Mouse (Mus musculus) hindbrain, embryonic 14.5 days (tissue): ENCODE results near the gene Dnm1. TPM values are rescaled to one million over a fixed set of nuclear protein-coding genes. Genes with fewer than 3 reads are reported as not detected.

Source experiments
- ATAC-seq: fragments of 200-750 bp; cut with Nextera tagmentation; 2 replicates; pipeline ENCODE4 v1.8.0; 2017; ENCODE audit warnings: moderate number of reproducible peaks, mild to moderate bottlenecking, moderate TSS enrichment, moderate library complexity; ENCODE audit not compliant: low FRiP score
- DNase-seq: peaks from one replicate; pipeline ENCODE4 v3.0.0-alpha.2; 2015; ENCODE audit warnings: low spot score
- H3K27ac ChIP-seq: fragments of 300-500 bp; sonication (generic); 2 replicates; pipeline ENCODE4 v1.5.1; 2014; ENCODE audit warnings: mild to moderate bottlenecking, moderate library complexity
- H3K27me3 ChIP-seq: fragments of 300-500 bp; sonication (generic); 2 replicates; pipeline ENCODE4 v1.6.1; 2014; ENCODE audit warnings: mild to moderate bottlenecking, low read length, mixed read lengths; ENCODE audit not compliant: control insufficient read depth, insufficient read depth
- H3K36me3 ChIP-seq: fragments of 300-500 bp; sonication (generic); replicated peaks from 2 replicates; pipeline ENCODE4 v1.6.1; 2014; ENCODE audit not compliant: control insufficient read depth, insufficient read depth
- H3K4me1 ChIP-seq: fragments of 300-500 bp; sonication (generic); replicated peaks from 2 replicates; pipeline ENCODE4 v1.6.1; 2014; ENCODE audit warnings: antibody characterized with exemption, low read length, mixed read lengths; ENCODE audit not compliant: control insufficient read depth, insufficient read depth
- H3K4me2 ChIP-seq: fragments of 300-500 bp; sonication (generic); replicated peaks from 2 replicates; pipeline ENCODE4 v1.6.1; 2014; ENCODE audit warnings: mild to moderate bottlenecking, moderate library complexity
- H3K4me3 ChIP-seq: fragments of 300-500 bp; sonication (generic); replicated peaks from 2 replicates; pipeline ENCODE4 v1.5.1; 2014; ENCODE audit warnings: mild to moderate bottlenecking, low read length
- H3K9ac ChIP-seq: fragments of 300-500 bp; sonication (generic); 2 replicates; pipeline ENCODE4 v1.6.1; 2014
- H3K9me3 ChIP-seq: fragments of 300-500 bp; sonication (generic); 2 replicates; pipeline ENCODE4 v1.6.1; 2016; ENCODE audit warnings: low read length; ENCODE audit not compliant: control insufficient read depth
- WGBS: fragments of 180-500 bp; shearing (Covaris S2); extraction: QIAGEN DNeasy Blood & Tissue Kit; methylation state at CpG from one replicate; pipeline ENCODE4 v1.1.7; 2014; 5-methylcytosine and 5-hydroxymethylcytosine counted together
- polyA plus RNA-seq: library from polyadenylated mRNA; unstranded; fragments of >200 nt; fragmentation: Nextera tagmentation; extraction: Ambion mirVana; gene quantifications from 2 replicates; pipeline ENCODE4 v1.2.1, GENCODE M21; 2014

Gene Dnm1
- polyA plus RNA-seq, 1 experiment from 2014 or later = 123 TPM

- peak overlapping the region; percentile 40 for H3K4me3 ChIP-seq
- no peak overlapping the region for H3K27ac ChIP-seq
- H3K27me3 ChIP-seq = peaks cover 9% of the 10 kb centered on the region
- H3K9ac ChIP-seq = peak overlapping the region; percentile 60
- WGBS = 11% methylated on average over 37 of the region's 42 CpGs
- peaks cover 82% of the 10 kb centered on the region for H3K36me3 ChIP-seq
- no peak for DNase-seq
- peaks cover 17% of the 10 kb centered on the region for H3K4me1 ChIP-seq
- no peak for ATAC-seq
- H3K9me3 ChIP-seq = no peaks in the 10 kb centered on the region
- peak overlapping the region; percentile 68 for H3K4me2 ChIP-seq
These were observed 41.5 kb downstream of the Dnm1 start for GRCm38 (mm10) chr2:32311443-32312317.

GRCm38 (mm10) chr2:32310096-32310845 is 42.9 kb downstream of the Dnm1 start:
- H3K36me3 ChIP-seq = peaks cover 89% of the 10 kb centered on the region
- DNase-seq (no peak), ATAC-seq (no peak)
- H3K9ac ChIP-seq = no peak overlapping the region
- H3K4me2 ChIP-seq = no peak overlapping the region
- no peaks in the 10 kb centered on the region for H3K9me3 ChIP-seq
- peaks cover 9% of the 10 kb centered on the region for H3K27me3 ChIP-seq
- H3K27ac ChIP-seq = no peak overlapping the region
- WGBS = 84% methylated on average over 18 of the region's 18 CpGs
- peaks cover 17% of the 10 kb centered on the region for H3K4me1 ChIP-seq
- H3K4me3 ChIP-seq = no peak overlapping the region

- 91% methylated on average over 15 of the region's 16 CpGs for WGBS
- no peak overlapping the region for H3K9ac ChIP-seq
- H3K4me2 ChIP-seq = no peak overlapping the region
These were observed 44.1 kb downstream of the Dnm1 start for GRCm38 (mm10) chr2:32308870-32309568.

GRCm38 (mm10) chr2:32307941-32308760 is 45.0 kb downstream of the Dnm1 start:
- Histone ChIP-seq H3K9ac (no peak overlapping the region), H3K4me1 (peaks cover 17% of the 10 kb centered on the region), H3K9me3 (no peaks in the 10 kb centered on the region), H3K4me3 (no peak overlapping the region), H3K27ac (no peak overlapping the region), H3K4me2 (no peak overlapping the region), H3K27me3 (peaks cover 4% of the 10 kb centered on the region; the same call in 1 of the 2 replicates), H3K36me3 (peaks cover 91% of the 10 kb centered on the region)
- peak; percentile 32; the same call in 1 of the 2 replicates for ATAC-seq
- DNase-seq = peak; percentile 84
- WGBS = 47% methylated on average over 8 of the region's 8 CpGs

More at GRCm38 (mm10) chr2:32308870-32309568, 44.1 kb downstream of the Dnm1 start:
- no peak overlapping the region for H3K4me3 ChIP-seq
- H3K4me1 ChIP-seq = peaks cover 17% of the 10 kb centered on the region
- H3K36me3 ChIP-seq = peaks cover 90% of the 10 kb centered on the region
- ATAC-seq (no peak), DNase-seq (no peak)
- H3K9me3 ChIP-seq = no peaks in the 10 kb centered on the region
- H3K27me3 ChIP-seq = peaks cover 4% of the 10 kb centered on the region; the same call in 1 of the 2 replicates
- H3K27ac ChIP-seq = no peak overlapping the region

- ATAC-seq = no peak
- 94% methylated on average over 6 of the region's 6 CpGs for WGBS
These were observed 45.8 kb downstream of the Dnm1 start for GRCm38 (mm10) chr2:32307247-32307798.

GRCm38 (mm10) chr2:32306176-32306575 is 47.0 kb downstream of the Dnm1 start:
- DNase-seq (no peak), ATAC-seq (no peak)
- H3K9me3 ChIP-seq = no peaks in the 10 kb centered on the region
- H3K4me1 ChIP-seq = peaks cover under 1% of the 10 kb centered on the region
- H3K27ac ChIP-seq = no peak overlapping the region
- H3K9ac ChIP-seq = no peak overlapping the region
- H3K4me3 ChIP-seq = no peak overlapping the region
- 83% methylated on average over 9 of the region's 9 CpGs for WGBS
- no peak overlapping the region for H3K4me2 ChIP-seq
- H3K27me3 ChIP-seq = no peaks in the 10 kb centered on the region
- peaks cover 98% of the 10 kb centered on the region for H3K36me3 ChIP-seq

More at GRCm38 (mm10) chr2:32307247-32307798, 45.8 kb downstream of the Dnm1 start:
- no peak overlapping the region for H3K4me3 ChIP-seq
- no peak for DNase-seq
- peaks cover 95% of the 10 kb centered on the region for H3K36me3 ChIP-seq
- peaks cover 4% of the 10 kb centered on the region; the same call in 1 of the 2 replicates for H3K27me3 ChIP-seq
- peaks cover 12% of the 10 kb centered on the region for H3K4me1 ChIP-seq
- H3K9ac ChIP-seq = no peak overlapping the region
- H3K27ac ChIP-seq = no peak overlapping the region
- H3K4me2 ChIP-seq = no peak overlapping the region
- no peaks in the 10 kb centered on the region for H3K9me3 ChIP-seq

GRCm38 (mm10) chr2:32305668-32306067 is 47.5 kb downstream of the Dnm1 start:
- Histone ChIP-seq H3K36me3 (peaks cover 99% of the 10 kb centered on the region), H3K4me3 (no peak overlapping the region), H3K27ac (no peak overlapping the region), H3K4me2 (no peak overlapping the region), H3K9ac (no peak overlapping the region), H3K27me3 (no peaks in the 10 kb centered on the region), H3K9me3 (no peaks in the 10 kb centered on the region), H3K4me1 (no peaks in the 10 kb centered on the region)
- no peak for DNase-seq
- WGBS = 93% methylated on average over 5 of the region's 5 CpGs
- no peak for ATAC-seq

GRCm38 (mm10) chr2:32304145-32304832 is 48.8 kb downstream of the Dnm1 start:
- Histone ChIP-seq H3K4me1 (no peaks in the 10 kb centered on the region), H3K9ac (no peak overlapping the region), H3K9me3 (no peaks in the 10 kb centered on the region), H3K27ac (no peak overlapping the region), H3K4me2 (no peak overlapping the region), H3K36me3 (peaks cover 99% of the 10 kb centered on the region), H3K27me3 (no peaks in the 10 kb centered on the region), H3K4me3 (no peak overlapping the region)
- 55% methylated on average over 8 of the region's 8 CpGs for WGBS
- no peak for DNase-seq
- ATAC-seq = no peak
